Mouse (Mus musculus) bone marrow, adult 2 months (tissue): ENCODE results near the gene Usp5.

Experiments
- CTCF ChIP-seq: fragments of 200-500 bp; IDR thresholded peaks from 2 replicates; pipeline ENCODE4 v1.5.1; 2011; ENCODE audit warnings: low read length, control low read depth; ENCODE audit not compliant: control insufficient read depth, insufficient read depth
- POLR2A ChIP-seq: fragments of 200-500 bp; IDR thresholded peaks from 2 replicates; pipeline ENCODE4 v1.6.1; 2011; ENCODE audit warnings: low read depth, mild to moderate bottlenecking, control low read depth, low read length, borderline replicate concordance; ENCODE audit not compliant: control insufficient read depth

GRCm38 (mm10) chr6:124847305-124847704, 18.0 kb upstream of the Usp5 start:
- TF ChIP-seq CTCF = peak; percentile 85
- no peak for TF ChIP-seq POLR2A
